Mouse (Mus musculus): ENCODE data around the gene Vmn1r211. TPM values are rescaled to one million over a fixed set of nuclear protein-coding genes. Genes with fewer than 3 reads are reported as not detected.

Gene Vmn1r211
- polyA plus RNA-seq, 1 experiment = not detected

Other genes starting within 250 kb of the Vmn1r211 start
- gene Vmn1r206, start 233.3 kb downstream of the Vmn1r211 start, polyA plus RNA-seq (2012; rRNA removed) = not detected in 2 replicates
- not detected in 2 replicates for gene Vmn1r207-ps, start 127.9 kb downstream of the Vmn1r211 start, polyA plus RNA-seq (2012; rRNA removed)
- gene Vmn1r208, start 80.2 kb downstream of the Vmn1r211 start, polyA plus RNA-seq (2012; rRNA removed) = not detected in 2 replicates
- not detected in 2 replicates for gene Vmn1r209, start 47.9 kb downstream of the Vmn1r211 start, polyA plus RNA-seq (2012; rRNA removed)
- not detected in 2 replicates for gene Vmn1r210, start 26.2 kb downstream of the Vmn1r211 start, polyA plus RNA-seq (2012; rRNA removed)
- gene Vmn1r212, start 26.6 kb upstream of the Vmn1r211 start, polyA plus RNA-seq (2012; rRNA removed) = not detected in 2 replicates
- not detected in 2 replicates for gene Vmn1r213, start 150.1 kb upstream of the Vmn1r211 start, polyA plus RNA-seq (2012; rRNA removed)
- gene Vmn1r214, start 172.9 kb upstream of the Vmn1r211 start, polyA plus RNA-seq (2012; rRNA removed) = not detected in 2 replicates
- gene Vmn1r215, start 210.5 kb upstream of the Vmn1r211 start, polyA plus RNA-seq (2012; rRNA removed) = not detected in 2 replicates

All from kidney, adult 2 months (tissue).